Mouse (Mus musculus): ENCODE measurements around the gene Cpt1a.

Cpt1a gene

GRCm38 (mm10) chr19:3355096-3355495 lies 33.0 kb downstream of the Cpt1a start:
- in situ Hi-C loops (cut with MboI; ENCODE audit: low pct_unique_long_range_greater_than_20kb in 1 of 2, low sequenced_read_pairs in 2 of 2, unreplicated experiment in 1 of 2): no loop called here

- in situ Hi-C loops (cut with MboI; ENCODE audit: low pct_unique_long_range_greater_than_20kb in 1 of 2, low sequenced_read_pairs in 2 of 2, unreplicated experiment in 1 of 2): no loop called here
Measured at GRCm38 (mm10) chr19:3356516-3356915, 34.4 kb downstream of the Cpt1a start.

- in situ Hi-C loops (cut with MboI; ENCODE audit: low pct_unique_long_range_greater_than_20kb in 1 of 2, low sequenced_read_pairs in 2 of 2, unreplicated experiment in 1 of 2): no loop called here
Measured at GRCm38 (mm10) chr19:3357620-3358019, 35.5 kb downstream of the Cpt1a start.

GRCm38 (mm10) chr19:3359841-3360588 lies 37.9 kb downstream of the Cpt1a start:
- in situ Hi-C loops (cut with MboI; ENCODE audit: low pct_unique_long_range_greater_than_20kb in 1 of 2, low sequenced_read_pairs in 2 of 2, unreplicated experiment in 1 of 2): loop anchor here in 1 of 2 experiments (5.0 kb wide), 1 partner anchor 48 kb away; no protein-coding TSS in a partner anchor

GRCm38 (mm10) chr19:3363510-3363909 lies 41.4 kb downstream of the Cpt1a start:
- in situ Hi-C loops (cut with MboI; ENCODE audit: low pct_unique_long_range_greater_than_20kb in 1 of 2, low sequenced_read_pairs in 2 of 2, unreplicated experiment in 1 of 2): loop anchor here in 1 of 2 experiments (5.0 kb wide), 1 partner anchor 51 kb away; no protein-coding TSS in a partner anchor

GRCm38 (mm10) chr19:3365089-3365488 lies 43.0 kb downstream of the Cpt1a start:
- in situ Hi-C loops (cut with MboI; ENCODE audit: low pct_unique_long_range_greater_than_20kb in 1 of 2, low sequenced_read_pairs in 2 of 2, unreplicated experiment in 1 of 2): no loop called here

GRCm38 (mm10) chr19:3368276-3368675 lies 46.1 kb downstream of the Cpt1a start:
- in situ Hi-C loops (cut with MboI; ENCODE audit: low pct_unique_long_range_greater_than_20kb in 1 of 2, low sequenced_read_pairs in 2 of 2, unreplicated experiment in 1 of 2): no loop called here

- in situ Hi-C loops (cut with MboI; ENCODE audit: low pct_unique_long_range_greater_than_20kb in 1 of 2, low sequenced_read_pairs in 2 of 2, unreplicated experiment in 1 of 2): no loop called here
Measured at GRCm38 (mm10) chr19:3373380-3373779, 51.2 kb downstream of the Cpt1a start.

GRCm38 (mm10) chr19:3374028-3374427 lies 51.9 kb downstream of the Cpt1a start:
- in situ Hi-C loops (cut with MboI; ENCODE audit: low pct_unique_long_range_greater_than_20kb in 1 of 2, low sequenced_read_pairs in 2 of 2, unreplicated experiment in 1 of 2): no loop called here

- in situ Hi-C loops (cut with MboI; ENCODE audit: low pct_unique_long_range_greater_than_20kb in 1 of 2, low sequenced_read_pairs in 2 of 2, unreplicated experiment in 1 of 2): no loop called here
Measured at GRCm38 (mm10) chr19:3375945-3376495, 53.9 kb downstream of the Cpt1a start.

- in situ Hi-C loops (cut with MboI; ENCODE audit: low pct_unique_long_range_greater_than_20kb in 1 of 2, low sequenced_read_pairs in 2 of 2, unreplicated experiment in 1 of 2): no loop called here
Measured at GRCm38 (mm10) chr19:3376966-3377715, 55.0 kb downstream of the Cpt1a start.

GRCm38 (mm10) chr19:3378614-3379013 lies 56.5 kb downstream of the Cpt1a start:
- in situ Hi-C loops (cut with MboI; ENCODE audit: low pct_unique_long_range_greater_than_20kb in 1 of 2, low sequenced_read_pairs in 2 of 2, unreplicated experiment in 1 of 2): no loop called here

GRCm38 (mm10) chr19:3388061-3388460 lies 65.9 kb downstream of the Cpt1a start:
- in situ Hi-C loops (cut with MboI; ENCODE audit: low pct_unique_long_range_greater_than_20kb in 1 of 2, low sequenced_read_pairs in 2 of 2, unreplicated experiment in 1 of 2): no loop called here

GRCm38 (mm10) chr19:3388629-3389057 lies 66.5 kb downstream of the Cpt1a start, which contains the start of gene Tesmin:
Tesmin (plus strand) TSS chr19:3388857.
- in situ Hi-C loops (cut with MboI; ENCODE audit: low pct_unique_long_range_greater_than_20kb in 1 of 2, low sequenced_read_pairs in 2 of 2, unreplicated experiment in 1 of 2): no loop called here

GRCm38 (mm10) chr19:3389089-3389488 lies 67.0 kb downstream of the Cpt1a start:
- in situ Hi-C loops (cut with MboI; ENCODE audit: low pct_unique_long_range_greater_than_20kb in 1 of 2, low sequenced_read_pairs in 2 of 2, unreplicated experiment in 1 of 2): no loop called here

- in situ Hi-C loops (cut with MboI; ENCODE audit: low pct_unique_long_range_greater_than_20kb in 1 of 2, low sequenced_read_pairs in 2 of 2, unreplicated experiment in 1 of 2): no loop called here
Measured at GRCm38 (mm10) chr19:3392384-3392783, 70.2 kb downstream of the Cpt1a start.

- in situ Hi-C loops (cut with MboI; ENCODE audit: low pct_unique_long_range_greater_than_20kb in 1 of 2, low sequenced_read_pairs in 2 of 2, unreplicated experiment in 1 of 2): no loop called here
Measured at GRCm38 (mm10) chr19:3394216-3394615, 72.1 kb downstream of the Cpt1a start.

- in situ Hi-C loops (cut with MboI; ENCODE audit: low pct_unique_long_range_greater_than_20kb in 1 of 2, low sequenced_read_pairs in 2 of 2, unreplicated experiment in 1 of 2): no loop called here
Measured at GRCm38 (mm10) chr19:3400057-3400456, 77.9 kb downstream of the Cpt1a start.

- in situ Hi-C loops (cut with MboI; ENCODE audit: low pct_unique_long_range_greater_than_20kb in 1 of 2, low sequenced_read_pairs in 2 of 2, unreplicated experiment in 1 of 2): no loop called here
Measured at GRCm38 (mm10) chr19:3401504-3401903, 79.4 kb downstream of the Cpt1a start.

Data from mouse embryonic stem cell (cell line).